Mouse (Mus musculus) layer of hippocampus, adult 9-11 months (tissue): ENCODE measurements around the gene Nes.

Experiments
- DNase-seq: peaks from one replicate; pipeline ENCODE4 v3.0.0; 2022

The Nes gene

GRCm38 (mm10) chr3:87970939-87971488 is at the start of gene Nes:
Nes (plus strand) TSS chr3:87971078.
- DNase-seq = no peak

GRCm38 (mm10) chr3:87924996-87925395 is 45.9 kb upstream of the Nes start:
- no peak for DNase-seq

GRCm38 (mm10) chr3:87927452-87927851 is 43.4 kb upstream of the Nes start:
- no peak for DNase-seq

GRCm38 (mm10) chr3:87929341-87930077 is 41.4 kb upstream of the Nes start:
- DNase-seq = no peak

GRCm38 (mm10) chr3:87930078-87930795 is 40.6 kb upstream of the Nes start, which contains the start of the genes Isg20l2 and Rrnad1:
Isg20l2 (plus strand) TSS chr3:87930314.
Rrnad1 (minus strand) TSS chr3:87930717.
- peak; percentile 97 for DNase-seq

GRCm38 (mm10) chr3:87934026-87934425 is 36.9 kb upstream of the Nes start:
- no peak for DNase-seq

- DNase-seq = no peak
Observed at GRCm38 (mm10) chr3:87934501-87934900, 36.4 kb upstream of the Nes start.

- DNase-seq = no peak
Observed at GRCm38 (mm10) chr3:87935201-87935600, 35.7 kb upstream of the Nes start.

- peak; percentile 50 for DNase-seq
Observed at GRCm38 (mm10) chr3:87935776-87936175, 35.1 kb upstream of the Nes start.

GRCm38 (mm10) chr3:87940611-87941010 is 30.3 kb upstream of the Nes start:
- no peak for DNase-seq

GRCm38 (mm10) chr3:87942471-87942870 is 28.4 kb upstream of the Nes start:
- no peak for DNase-seq

- DNase-seq = no peak
Observed at GRCm38 (mm10) chr3:87943586-87943985, 27.3 kb upstream of the Nes start.

- no peak for DNase-seq
Observed at GRCm38 (mm10) chr3:87944838-87945600, 25.9 kb upstream of the Nes start.

GRCm38 (mm10) chr3:87945781-87946540 is 24.9 kb upstream of the Nes start:
- DNase-seq = no peak

- no peak for DNase-seq
Observed at GRCm38 (mm10) chr3:87946541-87946860, 24.4 kb upstream of the Nes start.

- DNase-seq = no peak
Observed at GRCm38 (mm10) chr3:87947056-87947810, 23.6 kb upstream of the Nes start.

- DNase-seq = no peak
Observed at GRCm38 (mm10) chr3:87947811-87948199, 23.1 kb upstream of the Nes start.

- DNase-seq = no peak
Observed at GRCm38 (mm10) chr3:87948378-87949265, 22.3 kb upstream of the Nes start, which contains the start of gene Crabp2. Crabp2 (plus strand) TSS chr3:87948666.

- no peak for DNase-seq
Observed at GRCm38 (mm10) chr3:87949266-87949954, 21.5 kb upstream of the Nes start.

- DNase-seq = no peak
Observed at GRCm38 (mm10) chr3:87949955-87950515, 20.8 kb upstream of the Nes start.
